Mouse (Mus musculus) frontal cortex, adult 2 months (tissue): ENCODE measurements around the gene Retnlg. TPM values are rescaled to one million over a fixed set of nuclear protein-coding genes. Genes with fewer than 3 reads are reported as not detected.
"Not testable (repeated sequence)": the region's sequence is repeated elsewhere in the genome, so short reads cannot be mapped to it uniquely, and the experiment has no call there.

Experiments
- DNase-seq, 2 experiments: peaks; one replicate each; pipeline ENCODE4 v3.0.0; 2022; ENCODE audit warnings: low spot score in 1 of 2; ENCODE audit errors: extremely low spot score in 1 of 2
- polyA plus RNA-seq: library from polyadenylated mRNA; depleted of rRNA; stranded (reverse); fragments of >200 nt; gene quantifications from 2 replicates; pipeline ENCODE4 v1.2.3, GENCODE M21; 2012; rRNA removed

Retnlg gene
- polyA plus RNA-seq, result 0.29 and 0.78 TPM in 2 replicates

DNA sequence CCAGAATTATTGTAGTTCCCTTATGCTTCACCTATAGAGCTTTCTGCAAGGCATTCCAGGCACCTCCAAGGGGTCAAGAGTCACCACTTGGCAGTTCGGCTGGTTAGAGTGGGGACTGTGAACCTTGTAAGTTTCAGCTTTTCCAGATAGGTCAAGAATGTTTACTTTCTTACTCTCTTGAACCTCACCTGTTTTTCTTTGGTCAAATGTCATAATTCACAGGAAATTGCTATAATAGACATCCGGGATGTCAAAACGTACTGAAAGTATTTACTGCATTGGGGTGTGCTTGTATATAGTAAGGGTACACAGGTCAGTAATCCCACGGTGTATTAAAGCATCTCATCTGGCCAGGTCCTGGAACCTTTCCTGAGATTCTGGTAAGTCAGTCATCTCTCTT lies at the start of gene Retnlg:
Retnlg (plus strand) TSS at position 301 of the 400 bp plus-strand sequence.
- DNase-seq, result no peak

DNA sequence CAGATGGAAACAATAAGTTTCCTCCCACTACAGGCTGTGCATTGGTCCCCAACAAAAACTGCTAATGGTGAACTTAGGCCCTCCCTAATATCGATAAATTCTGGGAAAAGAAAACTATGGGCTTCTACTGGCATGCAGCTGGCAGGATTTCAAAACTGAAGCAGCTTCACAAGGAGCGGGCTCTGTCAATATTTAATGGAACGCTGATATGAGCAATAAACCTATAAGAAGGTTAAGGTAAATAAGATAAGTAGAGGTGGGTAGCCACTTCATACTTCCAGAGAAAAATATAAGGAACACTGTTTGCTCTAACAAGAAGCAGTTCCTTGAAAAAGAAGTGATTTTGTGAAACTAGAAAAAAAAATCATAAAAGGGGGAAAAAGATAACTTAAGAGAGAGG lies 45.9 kb upstream of the Retnlg start:
- no peak for DNase-seq

DNA sequence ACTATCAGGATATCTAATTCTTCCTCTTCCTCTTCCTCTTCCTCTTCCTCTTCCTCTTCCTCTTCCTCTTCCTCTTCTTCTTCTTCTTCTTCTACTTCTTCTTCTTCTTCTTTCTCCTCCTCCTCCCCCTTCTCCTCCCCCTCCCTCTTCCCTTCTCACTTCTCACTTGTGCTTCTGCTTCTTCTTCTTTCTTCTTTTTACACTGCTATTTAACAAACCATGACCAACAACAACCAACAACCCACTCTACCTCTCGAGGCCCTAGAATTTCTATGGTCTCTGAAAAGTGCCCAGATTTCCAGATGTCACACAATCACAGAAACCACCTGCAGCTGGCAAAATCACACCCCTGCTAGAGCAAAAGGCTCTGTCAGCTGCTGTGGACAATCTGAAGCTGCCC lies 44.8 kb upstream of the Retnlg start:
- DNase-seq, result no peak

DNA sequence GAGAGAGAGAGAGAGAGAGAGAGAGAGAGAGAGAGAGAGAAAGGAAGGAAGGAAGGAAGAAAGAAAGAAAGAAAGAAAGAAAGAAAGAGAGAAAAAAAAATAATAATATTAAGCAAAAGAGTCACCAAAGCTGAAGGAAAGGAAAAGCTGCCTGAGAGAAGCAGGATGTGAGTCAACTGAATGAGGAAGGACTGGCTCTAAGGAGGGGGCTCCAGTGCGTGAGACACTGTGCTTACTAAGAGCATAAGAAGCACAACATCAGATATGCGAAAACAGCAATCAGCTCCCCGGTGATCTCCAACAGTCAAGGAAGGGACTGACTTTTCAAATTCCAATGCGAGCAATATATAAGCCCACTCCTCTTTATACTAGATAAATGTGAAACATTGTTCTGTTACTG lies 43.4 kb upstream of the Retnlg start:
- no peak for DNase-seq

- no peak for DNase-seq
These were observed 40.4 kb upstream of the Retnlg start for GRCm38 (mm10) chr16:48832055-48832454.

DNA sequence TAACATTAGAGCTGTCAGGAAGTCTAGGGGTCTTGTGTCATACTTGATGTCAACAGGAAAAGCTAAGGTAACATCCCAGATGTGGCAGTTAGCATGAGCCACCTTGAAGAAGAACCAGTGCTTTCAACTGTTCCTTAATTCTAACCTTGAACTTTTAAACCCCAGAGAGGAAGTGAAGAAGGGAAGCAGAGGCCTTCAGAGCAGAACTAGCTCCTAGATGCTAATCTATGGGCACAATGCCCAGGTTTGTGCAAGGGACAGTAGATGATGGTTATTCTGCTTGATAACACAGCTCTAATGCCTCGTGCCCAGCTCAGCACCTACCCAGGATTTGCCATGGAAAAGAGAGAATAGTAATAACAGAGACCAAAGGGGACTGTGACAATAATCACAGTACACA lies 38.8 kb upstream of the Retnlg start:
- DNase-seq, result not testable (repeated sequence)

DNA sequence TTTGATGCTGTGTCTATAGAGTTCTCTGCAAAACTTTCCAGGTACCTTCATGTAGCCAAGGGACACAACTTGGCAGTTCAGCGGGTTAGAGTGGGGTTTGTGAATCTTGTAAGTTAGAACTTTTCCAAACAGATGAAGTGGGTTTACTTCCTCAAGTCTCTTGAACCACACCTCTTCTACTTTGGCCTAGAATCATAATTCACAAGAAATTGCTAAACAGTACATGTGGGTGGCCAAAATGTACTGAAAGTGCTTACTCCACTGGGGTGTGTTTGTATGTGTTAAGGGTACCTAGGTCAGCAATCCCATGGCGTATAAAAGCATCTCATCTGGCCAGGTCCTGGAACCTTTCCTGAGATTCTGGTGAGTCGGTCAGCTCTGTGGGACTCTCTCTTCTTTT lies 30.2 kb upstream of the Retnlg start, which contains the start of gene Retnla:
Retnla (plus strand) TSS at position 286 of the 400 bp plus-strand sequence.
- no peak for DNase-seq

DNA sequence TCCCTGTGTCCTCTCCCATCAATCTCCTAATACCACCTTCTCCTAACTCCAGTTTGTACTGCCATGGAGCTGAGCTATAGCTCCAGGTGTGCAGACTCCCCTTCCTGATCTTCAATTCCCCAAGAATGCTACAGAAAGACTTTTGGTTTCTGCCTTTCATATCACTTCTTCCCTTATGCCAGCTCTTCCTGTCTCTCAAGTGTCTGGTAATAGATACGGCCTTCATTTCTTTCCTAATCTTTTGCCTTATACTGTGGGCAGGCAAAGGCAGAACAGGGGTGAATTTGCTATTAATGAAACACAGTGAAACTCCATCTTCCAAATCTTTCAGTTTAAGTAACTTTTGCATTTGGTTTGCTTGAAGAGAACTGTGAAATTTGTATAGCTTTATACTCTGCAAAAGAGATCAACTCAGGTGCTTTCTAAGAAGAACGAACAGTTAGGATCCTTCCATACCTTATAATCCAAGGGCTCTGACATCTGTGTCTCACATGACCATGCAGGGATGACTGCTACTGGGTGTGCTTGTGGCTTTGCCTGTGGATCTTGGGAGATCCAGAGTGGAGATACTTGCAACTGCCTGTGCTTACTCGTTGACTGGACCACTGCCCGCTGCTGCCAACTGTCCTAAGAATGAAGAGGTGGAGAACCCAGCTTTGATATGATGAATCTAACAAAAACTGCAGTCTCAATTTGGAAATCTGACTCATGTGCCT lies 28.6 kb upstream of the Retnlg start:
- no peak for DNase-seq

- not testable (repeated sequence) for DNase-seq
These were observed 7.4 kb upstream of the Retnlg start for GRCm38 (mm10) chr16:48865004-48865403.

- no peak for DNase-seq
These were observed 4.7 kb upstream of the Retnlg start for GRCm38 (mm10) chr16:48867690-48868089.

- DNase-seq, result no peak
These were observed 3.8 kb upstream of the Retnlg start for GRCm38 (mm10) chr16:48868663-48869062.

DNA sequence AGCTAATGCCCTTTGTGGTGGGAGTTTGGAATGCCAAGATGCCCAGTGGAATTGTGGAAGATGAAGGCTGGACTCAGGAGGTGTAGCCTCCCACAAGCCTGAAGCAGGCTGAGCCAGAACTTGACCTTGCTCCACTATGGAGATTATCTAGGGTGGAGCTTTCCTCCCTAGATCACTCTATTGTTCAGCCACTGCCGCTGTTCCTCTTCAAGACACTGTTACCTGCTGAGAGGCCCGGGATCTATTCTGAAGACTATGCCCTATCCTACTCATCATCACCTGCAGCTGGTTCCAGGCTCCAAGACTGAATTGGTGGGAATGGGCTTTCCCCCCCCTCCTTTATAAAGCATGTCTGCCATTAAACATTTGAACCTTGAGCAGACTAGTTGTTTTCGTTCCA lies 2.8 kb upstream of the Retnlg start:
- DNase-seq, result no peak

GRCm38 (mm10) chr16:48871754-48872153 lies 667 bp upstream of the Retnlg start:
- DNase-seq, result no peak

GRCm38 (mm10) chr16:48890733-48891132 lies 18.3 kb downstream of the Retnlg start:
- DNase-seq, result no peak

DNA sequence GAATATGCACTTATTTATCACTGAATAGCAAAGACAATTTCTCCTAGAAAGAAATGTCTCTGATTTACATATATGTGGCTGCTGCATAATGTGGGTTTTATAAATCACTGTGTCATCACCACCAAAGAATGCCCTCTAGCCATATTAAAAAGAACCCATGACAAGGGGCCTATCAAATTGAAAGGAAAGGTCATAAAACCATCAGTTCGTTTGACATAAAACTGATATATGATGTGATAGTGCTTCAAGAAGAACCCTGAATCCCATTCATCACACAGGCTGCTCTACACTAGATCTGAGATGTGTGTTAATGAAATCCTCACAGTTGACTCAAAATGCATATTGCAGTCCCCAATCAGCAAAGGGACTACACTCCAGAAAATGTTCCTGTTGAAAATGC lies 27.4 kb downstream of the Retnlg start:
- no peak for DNase-seq

GRCm38 (mm10) chr16:48911184-48911583 lies 38.8 kb downstream of the Retnlg start:
- no peak for DNase-seq

DNA sequence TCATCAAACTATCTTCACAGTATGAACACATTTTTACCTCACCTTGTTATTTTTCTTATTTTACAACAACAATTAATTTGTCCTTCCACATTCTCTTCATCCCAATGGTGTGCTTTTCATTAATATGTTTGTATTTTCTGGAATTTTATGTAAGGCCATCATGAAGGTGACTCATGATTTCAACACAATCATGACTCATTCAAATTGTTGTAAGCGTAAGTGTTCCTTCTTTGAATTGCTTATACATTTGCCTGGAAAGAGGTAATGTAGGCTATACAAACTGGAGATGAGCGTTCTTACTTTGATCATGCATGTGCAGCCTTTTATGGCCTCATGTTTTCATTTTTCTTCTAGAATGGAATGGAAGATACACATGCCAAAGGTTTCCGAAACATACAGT lies 40.8 kb downstream of the Retnlg start:
- DNase-seq, result no peak

DNA sequence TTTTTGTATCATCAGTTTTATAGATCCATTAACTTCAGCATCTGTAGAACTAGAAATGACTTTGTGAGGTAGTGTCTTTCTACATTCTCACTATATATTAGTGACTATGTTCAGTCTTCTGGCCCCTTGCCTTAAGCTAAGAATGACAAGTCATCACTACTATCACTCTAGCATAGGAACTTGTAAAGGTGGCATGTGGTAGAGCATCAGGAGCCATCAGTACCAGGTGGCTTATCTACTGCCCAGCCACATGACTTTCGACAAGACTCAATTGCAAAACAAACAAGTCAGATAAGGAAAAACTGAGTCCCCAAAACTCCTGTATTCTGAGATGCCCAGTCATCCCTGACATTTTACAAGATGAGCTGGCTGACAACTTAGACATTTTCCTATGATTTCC lies 51.3 kb downstream of the Retnlg start:
- DNase-seq, result no peak

Other genes starting within 250 kb of the Retnlg start
- gene Trat1, start 100.6 kb upstream of the Retnlg start, polyA plus RNA-seq, result 0.84 and 1.8 TPM in 2 replicates
- gene Retnlb, start 55.8 kb upstream of the Retnlg start, polyA plus RNA-seq, result not detected in 2 replicates
- gene Retnla, start 30.1 kb upstream of the Retnlg start, polyA plus RNA-seq, result not detected in 2 replicates
- 64.1 and 74.6 TPM in 2 replicates for gene Dzip3, start 121.5 kb downstream of the Retnlg start, polyA plus RNA-seq
- gene Cip2a, start 121.6 kb downstream of the Retnlg start, polyA plus RNA-seq, result 2.5 and 2.7 TPM in 2 replicates
- gene Myh15, start 184.9 kb downstream of the Retnlg start, polyA plus RNA-seq, result 0.50 and 0.54 TPM in 2 replicates